Mouse (Mus musculus) macrophage (primary cell): ENCODE measurements around the gene Acad11. TPM values are rescaled to one million over a fixed set of nuclear protein-coding genes. Genes with fewer than 3 reads are reported as not detected.

Experiments used
- polyA plus RNA-seq: library from polyadenylated mRNA; stranded (reverse); fragments of 250-400 nt; gene quantifications from 3 replicates; pipeline ENCODE4 v1.2.4, GENCODE M21; 2018; ENCODE audit warnings: inconsistent platforms

The Acad11 gene
- polyA plus RNA-seq, 1 experiment from 2014 or later, result 8.7 TPM

Other genes with a start within 250 kb of the Acad11 start
- 1.00 to 2.6 TPM (median 1.8 TPM) in 3 replicates for gene Nphp3, start 60.8 kb upstream of the Acad11 start, polyA plus RNA-seq
- not detected in 3 replicates for gene Gm28305, start 22.7 kb upstream of the Acad11 start, polyA plus RNA-seq
- 34.9 to 41.7 TPM (median 39.6 TPM) in 3 replicates for gene Uba5, start 243 bp upstream of the Acad11 start, polyA plus RNA-seq
- gene Ackr4, start 63.6 kb downstream of the Acad11 start, polyA plus RNA-seq, result not detected in 3 replicates
- gene Dnajc13, start 199.6 kb downstream of the Acad11 start, polyA plus RNA-seq, result 52.3 to 82.4 TPM (median 64.2 TPM) in 3 replicates